Mouse (Mus musculus) CH12.LX (cell line): ENCODE results near the gene Pde4d. TPM values are rescaled to one million over a fixed set of nuclear protein-coding genes. Genes with fewer than 3 reads are reported as not detected.
A peak's percentile ranks its signal among the peaks of the same experiment; 100 is the strongest.

Experiments used
- DNase-seq: peaks from one replicate; pipeline ENCODE4 v3.0.0-alpha.2; 2013; ENCODE audit errors: extremely low read depth
- H3K27ac ChIP-seq: 2 replicates; pipeline ENCODE4 v1.5.1; 2012; ENCODE audit warnings: low read depth, mild to moderate bottlenecking, control low read depth, moderate library complexity; ENCODE audit not compliant: insufficient read depth
- H3K27me3 ChIP-seq: replicated peaks from 2 replicates; pipeline ENCODE3; 2012; ENCODE audit warnings: inconsistent platforms
- H3K36me3 ChIP-seq, 2 experiments: replicated peaks in 1 of 2; 2 replicates each; pipeline versions ENCODE3 to v1.6.1; 2012; ENCODE audit warnings: inconsistent platforms in 1 of 2, low read length in 1 of 2, mild to moderate bottlenecking in 1 of 2, mixed read lengths in 1 of 2, moderate library complexity in 1 of 2; ENCODE audit not compliant: control insufficient read depth in 1 of 2, insufficient read depth in 1 of 2
- H3K4me1 ChIP-seq, 2 experiments: 2 replicates each; pipeline ENCODE4 v1.6.1; 2012; ENCODE audit warnings: inconsistent platforms in 1 of 2, moderate library complexity in 1 of 2; ENCODE audit not compliant: insufficient read depth in 2 of 2, control insufficient read depth in 1 of 2
- H3K4me2 ChIP-seq: 2 replicates; pipeline ENCODE4 v1.6.1; 2012; ENCODE audit warnings: low read depth, mild to moderate bottlenecking, control low read depth; ENCODE audit not compliant: poor library complexity, insufficient read depth, severe bottlenecking
- H3K4me3 ChIP-seq, 3 experiments: fragments of 150-350 bp in 1 of 3; sonication (generic) in 1 of 3; replicated peaks in 1 of 3; 2 replicates each; pipeline versions ENCODE3 to v1.5.1; 2011 to 2012; ENCODE audit warnings: low read depth in 2 of 3, low read length in 2 of 3, mild to moderate bottlenecking in 2 of 3, moderate library complexity in 2 of 3, control low read depth in 1 of 3, improper control_type of control experiment in 1 of 3, inconsistent platforms in 1 of 3, mixed read lengths in 1 of 3; ENCODE audit not compliant: poor library complexity in 1 of 3
- H3K79me2 ChIP-seq: replicated peaks from 2 replicates; pipeline ENCODE4 v1.6.1; 2012; ENCODE audit warnings: mild to moderate bottlenecking, moderate library complexity; ENCODE audit not compliant: control insufficient read depth, poor library complexity, insufficient read depth, severe bottlenecking; ENCODE audit errors: extremely low read depth
- H3K9ac ChIP-seq: 2 replicates; pipeline ENCODE4 v1.6.1; 2012; ENCODE audit warnings: low read depth, mild to moderate bottlenecking, control low read depth, moderate library complexity; ENCODE audit not compliant: insufficient read depth
- H3K9me3 ChIP-seq: replicated peaks from 2 replicates; pipeline ENCODE3; 2012; ENCODE audit warnings: low read length, inconsistent platforms, mixed read lengths
- BHLHE40 ChIP-seq: IDR thresholded peaks from 2 replicates; pipeline ENCODE4 v1.6.1; 2011; ENCODE audit warnings: mild to moderate bottlenecking, low read depth, low read length, improper control_type of control experiment
- CHD2 ChIP-seq: IDR thresholded peaks from 2 replicates; pipeline ENCODE4 v1.6.1; 2011; ENCODE audit warnings: low read length, improper control_type of control experiment
- CTCF ChIP-seq, 2 experiments: IDR thresholded peaks in 1 of 2; conservative IDR thresholded peaks in 1 of 2; 2 replicates each; pipeline ENCODE4 v1.5.1; 2011 to 2012; ENCODE audit warnings: low read depth in 2 of 2, low read length in 2 of 2, improper control_type of control experiment in 1 of 2, inconsistent platforms in 1 of 2, mild to moderate bottlenecking in 1 of 2, moderate library complexity in 1 of 2
- E2F4 ChIP-seq: IDR thresholded peaks from 2 replicates; pipeline ENCODE4 v1.6.1; 2011; ENCODE audit warnings: low read depth, low read length, improper control_type of control experiment; ENCODE audit not compliant: insufficient replicate concordance
- ELF1 ChIP-seq: IDR thresholded peaks from 2 replicates; pipeline ENCODE4 v1.6.1; 2014; ENCODE audit warnings: low read depth, mild to moderate bottlenecking, inconsistent platforms, low read length, improper control_type of control experiment
- EP300 ChIP-seq: IDR thresholded peaks from 2 replicates; pipeline ENCODE4 v1.6.1; 2011; ENCODE audit warnings: low read length, improper control_type of control experiment
- ETS1 ChIP-seq: conservative IDR thresholded peaks from 2 replicates; pipeline ENCODE4 v1.6.1; 2012; ENCODE audit warnings: low read depth, mild to moderate bottlenecking, inconsistent platforms, low read length, improper control_type of control experiment, moderate library complexity
- GABPA ChIP-seq: IDR thresholded peaks from 2 replicates; pipeline ENCODE4 v1.6.1; 2012; ENCODE audit warnings: low read depth, low read length, improper control_type of control experiment, inconsistent platforms; ENCODE audit not compliant: insufficient replicate concordance
- HCFC1 ChIP-seq: IDR thresholded peaks from 2 replicates; pipeline ENCODE4 v1.6.1; 2012; ENCODE audit warnings: low read depth, mild to moderate bottlenecking, inconsistent platforms, low read length, improper control_type of control experiment
- JUND ChIP-seq: conservative IDR thresholded peaks from 2 replicates; pipeline ENCODE4 v1.6.1; 2011; ENCODE audit warnings: low read depth, low read length, improper control_type of control experiment
- MAFK ChIP-seq: IDR thresholded peaks from 2 replicates; pipeline ENCODE4 v1.6.1; 2011; ENCODE audit warnings: low read length, improper control_type of control experiment; ENCODE audit not compliant: insufficient replicate concordance
- MAX ChIP-seq: IDR thresholded peaks from 2 replicates; pipeline ENCODE4 v1.6.1; 2011; ENCODE audit warnings: low read length, improper control_type of control experiment
- MEF2A ChIP-seq: IDR thresholded peaks from 2 replicates; pipeline ENCODE4 v1.6.1; 2014; ENCODE audit warnings: low read depth, mild to moderate bottlenecking, inconsistent platforms, low read length, improper control_type of control experiment, borderline replicate concordance
- MYC ChIP-seq: IDR thresholded peaks from 2 replicates; pipeline ENCODE4 v1.6.1; 2011; ENCODE audit warnings: low read depth, mild to moderate bottlenecking, improper control_type of control experiment, low read length
- NELFE ChIP-seq: IDR thresholded peaks from 2 replicates; pipeline ENCODE4 v1.6.1; 2011; ENCODE audit warnings: low read depth, low read length, improper control_type of control experiment
- PAX5 ChIP-seq: IDR thresholded peaks from 2 replicates; pipeline ENCODE4 v1.6.1; 2012; ENCODE audit warnings: low read length, inconsistent platforms, mixed read lengths
- POLR2A ChIP-seq: IDR thresholded peaks from 2 replicates; pipeline ENCODE4 v1.6.1; 2011; ENCODE audit warnings: low read depth, mild to moderate bottlenecking, improper control_type of control experiment, low read length
- POLR2AphosphoS2 ChIP-seq: IDR thresholded peaks from 2 replicates; pipeline ENCODE4 v1.6.1; 2011; ENCODE audit warnings: low read depth, low read length, improper control_type of control experiment
- SIN3A ChIP-seq: IDR thresholded peaks from 2 replicates; pipeline ENCODE4 v1.6.1; 2012; ENCODE audit warnings: low read length, improper control_type of control experiment, inconsistent platforms
- SMC3 ChIP-seq: IDR thresholded peaks from 2 replicates; pipeline ENCODE4 v1.6.1; 2011; ENCODE audit warnings: low read depth, low read length, improper control_type of control experiment
- TBP ChIP-seq: conservative IDR thresholded peaks from 2 replicates; pipeline ENCODE4 v1.6.1; 2011; ENCODE audit warnings: low read depth, low read length, improper control_type of control experiment
- ZKSCAN1 ChIP-seq: IDR thresholded peaks from 2 replicates; pipeline ENCODE4 v1.6.1; 2012; ENCODE audit warnings: low read depth, inconsistent platforms, low read length, improper control_type of control experiment, borderline replicate concordance
- ZMIZ1 ChIP-seq: IDR thresholded peaks from 2 replicates; pipeline ENCODE4 v1.6.1; 2012; ENCODE audit warnings: low read depth, mild to moderate bottlenecking, inconsistent platforms, low read length, improper control_type of control experiment
- dilution Hi-C: fragments of 300-500 bp; cut with MboI; formaldehyde crosslinking; loops from 2 replicates; pipeline ENCODE4 v1.14.3; 2020; ENCODE audit warnings: low sequenced_read_pairs; ENCODE audit not compliant: extremely low pct_unique_long_range_greater_than_20kb, extremely low pct_ligation_motif_present
- in situ Hi-C: fragments of 300-500 bp; cut with MboI; formaldehyde crosslinking; loops from 3 replicates; pipeline ENCODE4 v1.14.3; 2019; ENCODE audit warnings: low sequenced_read_pairs, low pct_ligation_motif_present, low pct_unique_long_range_greater_than_20kb, mixed read lengths
- polyA plus RNA-seq: library from polyadenylated mRNA; unstranded; fragments of >175 nt; gene quantifications from 2 replicates; pipeline ENCODE4 v1.2.1, GENCODE M21; 2012; ENCODE audit warnings: low read depth; ENCODE audit not compliant: insufficient read length
- total RNA-seq, 2 experiments: library from RNA; depleted of rRNA; stranded (reverse); fragments of 300-350 nt in 1 of 2; fragments of >200 nt in 1 of 2; gene quantifications; 2 replicates each; pipeline ENCODE4 v1.2.3; 2012 to 2014

Gene Pde4d
- total and polyA plus RNA-seq, 3 experiments = not detected

DNA sequence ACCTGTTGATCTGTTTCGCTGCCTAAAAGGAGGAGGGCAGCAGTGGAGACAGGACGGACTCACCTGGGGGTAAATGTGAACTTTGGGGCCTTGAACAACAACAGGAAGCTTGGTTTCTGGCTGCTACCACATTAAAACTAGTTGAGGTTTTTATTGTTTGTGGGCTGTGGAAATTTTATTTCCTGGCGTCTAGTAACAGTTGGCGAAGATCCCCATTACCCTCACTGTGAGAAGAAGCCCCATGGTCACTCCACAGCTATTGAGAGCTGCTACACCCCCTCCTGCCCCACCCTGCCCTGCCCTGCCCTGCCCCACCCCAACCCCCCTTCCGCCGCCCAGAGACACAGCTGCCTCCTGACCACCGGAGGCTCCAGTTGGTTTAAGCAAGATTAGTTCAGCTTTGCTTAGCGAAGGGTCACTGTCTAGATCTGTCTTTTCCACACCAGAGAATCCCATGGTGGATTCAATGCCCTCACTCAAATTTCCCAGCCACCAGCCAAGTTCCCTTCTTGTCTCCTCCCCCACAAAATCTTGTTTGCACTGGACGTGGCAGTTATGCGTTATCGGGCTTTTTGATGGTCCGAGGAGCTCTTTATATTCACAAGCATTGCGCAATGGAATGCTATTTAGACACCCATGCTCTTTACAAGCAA lies 780.7 kb downstream of the Pde4d start:
- dilution Hi-C loops (no loop called here), in situ Hi-C loops (loop anchor here (10.0 to 25.0 kb wide), 2 partner anchors 507 to 1134 kb away; no protein-coding TSS in a partner anchor)
- Histone ChIP-seq H3K4me2 (peak overlapping the region; percentile 100), H3K4me1 (peaks cover 0 to 8% of the 10 kb centered on the region in 2 experiments; a peak in 2 of 4 replicates), H3K36me3 (no peaks in the 10 kb centered on the region), H3K9me3 (no peaks in the 10 kb centered on the region), H3K79me2 (no peaks in the 10 kb centered on the region), H3K27ac (no peak overlapping the region), H3K9ac (no peak overlapping the region), H3K4me3 (no peak overlapping the region), H3K27me3 (no peaks in the 10 kb centered on the region)
- DNase-seq = no peak
- TF ChIP-seq SIN3A (no peak), NELFE (no peak), E2F4 (no peak), TBP (peak; percentile 59; the same call in 1 of the 2 replicates)

DNA sequence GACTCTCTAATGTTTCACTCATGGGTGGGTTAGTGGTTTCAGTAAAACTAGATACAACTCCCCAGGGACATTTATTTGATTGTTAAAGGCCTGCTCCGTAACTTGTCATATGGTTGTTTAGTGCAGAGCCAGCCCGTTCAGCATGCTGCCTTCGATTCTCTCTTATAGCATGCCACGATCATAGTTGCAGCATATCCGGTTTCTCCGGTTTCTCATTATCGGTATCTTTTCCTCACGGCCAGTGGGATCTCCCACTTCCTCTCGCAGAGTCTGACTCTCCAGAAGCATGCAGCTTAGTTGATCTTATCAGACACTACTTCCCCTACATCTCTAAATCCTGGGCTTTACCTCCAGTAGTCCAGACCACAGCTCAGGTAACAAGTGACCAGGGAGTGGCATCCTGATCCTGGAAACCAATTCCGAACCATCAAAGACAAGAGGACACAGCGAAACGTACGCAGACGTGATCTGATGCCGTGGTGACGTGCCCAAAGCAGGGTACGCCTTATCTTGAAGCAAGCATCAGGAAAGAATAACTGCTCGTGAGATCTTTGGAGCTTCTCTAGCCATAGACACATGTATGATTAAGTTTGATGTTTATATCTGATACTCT lies 782.2 kb downstream of the Pde4d start:
- no peaks in the 10 kb centered on the region for H3K9me3 ChIP-seq
- no peak overlapping the region for H3K27ac ChIP-seq
- in situ Hi-C loops = loop anchor here (10.0 to 25.0 kb wide), 2 partner anchors 505 to 1133 kb away; no protein-coding TSS in a partner anchor
- dilution Hi-C loops = no loop called here
- H3K4me3 ChIP-seq = no peak overlapping the region
- no peaks in the 10 kb centered on the region for H3K36me3 ChIP-seq
- no peaks in the 10 kb centered on the region for H3K79me2 ChIP-seq
- TF ChIP-seq CTCF (conservative IDR thresholded peaks at IDR 0.05 in 1 of 2, IDR thresholded peaks at IDR 0.05 in 1 of 2; ENCODE audit: low read depth in 2 of 2, low read length in 2 of 2) (no peak), ZKSCAN1 (no peak), MEF2A (no peak), EP300 (no peak), PAX5 (no peak), POLR2AphosphoS2 (no peak), CHD2 (no peak), SMC3 (no peak), ETS1 (no peak), HCFC1 (no peak), MAX (no peak), JUND (no peak), POLR2A (no peak), BHLHE40 (no peak), ELF1 (no peak), GABPA (no peak), MYC (no peak), MAFK (no peak), ZMIZ1 (no peak)
- H3K27me3 ChIP-seq = no peaks in the 10 kb centered on the region
- no peak for DNase-seq
- H3K9ac ChIP-seq = no peak overlapping the region
- peaks cover 0 to 8% of the 10 kb centered on the region in 2 experiments; a peak in 2 of 4 replicates for H3K4me1 ChIP-seq
- no peak overlapping the region for H3K4me2 ChIP-seq
